Mouse (Mus musculus) gastrocnemius, adult 2 months (tissue): ENCODE results near the gene Man1c1. TPM values are rescaled to one million over a fixed set of nuclear protein-coding genes. Genes with fewer than 3 reads are reported as not detected.

Experiments
- DNase-seq: peaks from one replicate; pipeline ENCODE4 v3.0.0; 2022
- H3K27ac ChIP-seq: fragments of 200-600 bp; 2 replicates; pipeline ENCODE4 v1.8.1; 2022; ENCODE audit warnings: mild to moderate bottlenecking
- H3K4me3 ChIP-seq: fragments of 200-600 bp; 2 replicates; pipeline ENCODE4 v1.8.1; 2022; ENCODE audit warnings: mild to moderate bottlenecking, moderate library complexity
- CTCF ChIP-seq: fragments of 200-600 bp; IDR thresholded peaks from 2 replicates; pipeline ENCODE4 v1.8.1; 2022; ENCODE audit warnings: antibody characterized with exemption, mild to moderate bottlenecking, moderate library complexity
- intact Hi-C: fragments of 180-260 bp; cut with DNase I; formaldehyde crosslinking; loops from one replicate; pipeline ENCODE4 v1.15.1; 2025
- microRNA-seq: library from miRNA; unstranded; fragments of <30 nt; microRNA quantifications from one replicate; pipeline ENCODE4 v1.2.0, GENCODE M21; 2021
- total RNA-seq, 2 experiments: library from RNA; stranded (reverse); gene quantifications; 2 replicates each; pipeline ENCODE4 v1.2.3; 2021

The Man1c1 gene
- total RNA-seq, 2 experiments from 2014 or later, result 2.9 to 4.2 TPM

DNA sequence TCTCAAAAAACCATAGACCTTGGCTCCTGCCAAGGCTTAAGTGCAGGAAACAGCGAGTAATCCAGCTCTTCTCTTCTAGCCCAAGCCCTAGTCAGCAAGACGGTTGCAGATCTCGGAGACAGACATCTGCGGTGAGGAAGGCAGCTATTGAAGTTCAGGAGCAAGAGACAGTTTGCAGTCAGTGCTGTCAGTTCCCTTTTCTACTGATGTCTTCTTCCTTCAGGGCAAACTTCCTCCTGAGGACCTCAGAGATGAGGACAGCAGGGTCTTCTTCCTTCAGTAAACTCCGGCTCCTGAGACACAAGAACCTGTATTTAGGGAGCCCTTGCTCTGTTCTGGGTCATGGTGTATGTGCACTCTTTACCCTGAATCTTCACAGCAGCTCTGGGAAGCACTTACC lies 177.9 kb downstream of the Man1c1 start:
- DNase-seq, result no peak
- no peak for TF ChIP-seq CTCF
- intact Hi-C loops, result no loop called here
- Histone ChIP-seq H3K27ac (no peak overlapping the region), H3K4me3 (no peak overlapping the region)

DNA sequence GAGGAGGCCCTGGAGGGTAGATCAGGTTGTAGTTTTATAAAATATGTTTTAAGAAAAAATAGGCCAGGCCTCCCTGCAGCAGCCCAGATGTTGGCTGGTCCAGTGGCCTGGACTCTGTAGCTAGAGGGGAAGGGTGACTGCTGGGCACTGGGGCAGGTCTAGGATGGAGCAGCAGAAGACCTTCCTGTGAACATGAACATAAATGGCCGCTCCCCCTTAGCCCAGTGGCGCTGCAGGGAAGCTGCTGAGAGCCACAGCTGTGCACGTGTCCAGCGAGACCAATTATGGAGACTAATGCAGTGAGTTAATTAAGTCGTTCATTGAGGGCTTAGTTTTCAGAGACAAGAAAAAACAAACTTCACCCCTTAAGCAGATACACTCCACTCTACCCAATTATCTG lies 178.3 kb downstream of the Man1c1 start:
- H3K4me3 ChIP-seq, result no peak overlapping the region
- no peak overlapping the region for H3K27ac ChIP-seq
- DNase-seq, result no peak

DNA sequence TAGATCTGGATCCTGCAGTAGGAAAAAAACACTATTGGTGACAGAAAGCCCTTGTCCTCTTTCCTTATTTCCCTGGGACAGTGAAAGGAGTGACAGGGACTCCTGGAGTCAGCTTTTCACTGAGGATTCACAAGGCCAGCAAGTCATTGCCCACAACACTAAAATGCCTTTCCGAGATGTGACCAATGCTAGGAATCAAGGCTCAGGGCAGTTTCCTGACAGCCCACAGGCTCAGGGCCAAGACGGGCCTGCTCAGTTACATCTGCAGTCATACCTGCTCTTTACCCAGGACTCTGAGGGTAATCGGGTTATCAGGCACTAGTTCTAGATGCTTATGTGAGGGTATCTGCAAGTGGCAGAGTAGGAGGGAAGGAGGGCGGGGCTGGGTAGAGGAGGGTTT lies 180.6 kb downstream of the Man1c1 start:
- intact Hi-C loops, result no loop called here
- TF ChIP-seq CTCF, result no peak
- H3K4me3 ChIP-seq, result no peak overlapping the region
- H3K27ac ChIP-seq, result no peak overlapping the region
- DNase-seq, result no peak

More for the DNA sequence above, 178.3 kb downstream of the Man1c1 start:
- intact Hi-C loops, result no loop called here
- no peak for TF ChIP-seq CTCF

DNA sequence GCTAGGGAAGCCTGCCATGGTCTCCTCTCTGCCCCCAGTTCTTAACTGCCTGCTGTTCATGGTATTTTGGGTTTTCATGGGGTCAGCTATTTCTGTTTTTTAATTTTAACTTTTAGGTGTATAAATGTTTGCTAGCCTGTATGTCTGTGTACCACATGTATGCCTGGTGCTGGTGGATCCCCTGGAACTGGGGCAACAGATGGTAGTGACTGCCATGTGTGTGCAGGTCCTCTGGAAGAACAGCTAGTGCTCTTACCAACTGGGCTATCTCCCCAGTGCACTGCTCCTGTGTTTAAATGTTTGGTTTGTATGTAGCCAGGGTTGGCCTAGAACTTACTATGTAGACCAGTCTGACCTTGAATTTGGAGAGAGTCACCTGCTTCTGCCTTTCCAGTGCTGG lies 184.8 kb downstream of the Man1c1 start:
- no peak for DNase-seq
- Histone ChIP-seq H3K27ac (no peak overlapping the region), H3K4me3 (no peak overlapping the region)
- no peak for TF ChIP-seq CTCF
- intact Hi-C loops, result no loop called here

DNA sequence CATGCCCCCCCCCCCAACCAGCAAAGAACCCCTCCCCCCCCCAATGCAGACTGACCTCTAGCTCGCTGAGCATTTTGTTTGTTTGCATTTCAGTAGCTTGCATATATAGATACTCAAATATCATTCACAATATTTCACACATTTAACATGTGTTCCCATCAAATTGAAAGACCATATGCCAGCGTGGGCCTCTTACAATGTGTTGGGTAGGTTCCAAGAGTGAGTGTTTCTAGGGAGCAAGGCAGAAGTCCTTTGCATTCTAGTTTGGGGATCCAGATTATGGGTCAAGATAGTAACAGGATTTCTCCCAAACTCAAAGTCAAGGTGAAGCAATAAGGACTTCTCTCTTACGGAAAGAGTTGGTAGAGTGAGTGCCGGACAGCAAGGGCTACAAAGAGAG lies 185.5 kb downstream of the Man1c1 start:
- Histone ChIP-seq H3K27ac (no peak overlapping the region), H3K4me3 (no peak overlapping the region)
- intact Hi-C loops, result no loop called here
- no peak for DNase-seq
- no peak for TF ChIP-seq CTCF

DNA sequence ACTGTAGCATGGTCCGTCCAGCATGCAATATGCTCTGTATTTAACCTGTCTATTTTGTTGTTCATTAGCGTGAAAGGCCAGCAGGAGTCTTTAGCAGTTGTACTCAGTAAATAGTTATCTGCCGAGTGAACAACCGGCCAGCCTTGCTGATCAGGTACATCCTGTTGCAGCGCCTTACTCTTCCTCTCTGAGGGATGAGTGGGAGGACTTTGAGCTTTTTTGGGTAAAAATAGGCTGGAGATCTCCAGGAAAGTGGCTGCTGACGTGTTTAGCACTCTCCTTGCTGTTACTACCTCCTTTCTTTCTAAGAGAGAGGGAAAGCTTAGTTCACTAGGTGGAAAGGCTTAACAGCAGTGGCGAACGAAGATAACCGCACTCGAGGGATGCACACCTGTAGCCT lies 186.4 kb downstream of the Man1c1 start:
- Histone ChIP-seq H3K27ac (peak overlapping the region; percentile 88), H3K4me3 (no peak overlapping the region)
- intact Hi-C loops, result no loop called here
- DNase-seq, result no peak
- no peak for TF ChIP-seq CTCF

DNA sequence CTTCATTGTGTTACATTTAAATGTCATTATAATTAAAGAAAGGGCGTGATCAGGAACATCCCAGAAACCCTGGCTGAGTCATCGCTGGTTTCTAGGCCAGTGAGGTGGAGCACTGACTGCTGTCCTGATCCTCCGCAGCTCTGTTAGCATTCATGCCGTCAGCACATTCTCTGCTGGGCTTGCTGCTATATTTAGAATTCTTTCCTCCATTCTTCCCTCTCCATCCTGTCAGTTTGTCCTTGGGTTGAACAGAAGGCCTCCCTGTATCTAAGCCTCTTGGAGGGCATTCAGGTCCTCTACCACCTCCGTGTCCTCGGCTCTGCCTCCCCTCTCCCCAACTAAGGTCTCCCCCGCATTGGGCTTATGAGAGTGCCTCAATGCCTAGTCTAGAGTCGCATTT lies 187.1 kb downstream of the Man1c1 start:
- no peak overlapping the region; the same call in 1 of the 2 replicates for H3K4me3 ChIP-seq
- intact Hi-C loops, result no loop called here
- peak overlapping the region; percentile 88 for H3K27ac ChIP-seq

DNA sequence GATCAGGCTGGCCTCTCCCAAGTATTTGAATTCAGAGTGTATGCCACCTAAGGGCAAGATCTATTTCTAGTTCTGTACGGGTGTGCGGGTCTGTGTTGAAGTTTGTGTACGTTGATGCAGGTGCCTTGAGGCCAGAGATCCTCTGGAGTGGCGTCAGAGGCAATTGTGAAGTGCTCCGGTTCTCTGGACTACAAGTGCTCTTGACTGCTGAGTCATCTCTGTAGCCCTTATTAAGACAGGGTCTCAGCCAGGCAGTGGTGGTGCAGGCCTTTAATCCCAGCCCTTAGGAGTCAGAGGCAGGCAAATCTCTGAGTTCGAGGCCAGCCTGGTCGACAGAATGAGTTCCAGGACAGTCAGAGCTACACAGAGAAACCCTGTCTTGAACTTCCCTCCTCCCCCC lies 188.5 kb downstream of the Man1c1 start:
- Histone ChIP-seq H3K27ac (peak overlapping the region; percentile 88), H3K4me3 (no peak overlapping the region)
- no peak for TF ChIP-seq CTCF
- intact Hi-C loops, result no loop called here
- DNase-seq, result no peak

More for the DNA sequence above, 187.1 kb downstream of the Man1c1 start:
- peak; percentile 72 for DNase-seq
- no peak for TF ChIP-seq CTCF

DNA sequence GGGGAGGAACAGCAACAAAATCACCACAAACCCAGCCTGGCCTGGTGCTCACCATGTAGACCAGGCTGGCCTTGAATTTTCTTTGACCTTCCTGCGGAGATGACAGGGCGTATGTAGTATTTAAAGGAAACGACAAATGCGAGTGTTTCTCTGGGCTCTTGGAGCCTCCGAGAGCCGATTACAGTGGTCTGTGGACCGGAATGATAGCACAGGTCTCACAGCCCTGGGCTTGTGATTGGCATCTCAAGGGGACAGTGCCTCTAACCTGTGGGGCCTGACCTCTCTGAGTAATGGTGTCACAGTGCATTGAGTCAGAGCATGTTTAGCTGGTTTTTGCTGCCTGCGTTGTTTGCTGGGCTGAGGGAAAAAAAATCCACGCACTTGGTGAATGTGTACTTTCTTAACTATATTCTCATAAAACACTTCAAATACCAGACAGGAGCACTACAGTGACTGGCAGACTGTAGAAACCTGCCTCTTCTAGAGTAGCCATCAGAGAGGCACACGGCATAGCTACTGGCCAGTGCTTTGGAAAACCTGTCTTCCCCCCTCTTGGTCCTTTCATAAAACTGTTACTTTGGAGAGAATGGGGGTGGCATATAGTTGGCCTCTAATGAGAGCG lies 189.7 kb downstream of the Man1c1 start:
- intact Hi-C loops, result no loop called here
- DNase-seq, result no peak
- H3K4me3 ChIP-seq, result no peak overlapping the region
- H3K27ac ChIP-seq, result no peak overlapping the region
- TF ChIP-seq CTCF, result no peak

DNA sequence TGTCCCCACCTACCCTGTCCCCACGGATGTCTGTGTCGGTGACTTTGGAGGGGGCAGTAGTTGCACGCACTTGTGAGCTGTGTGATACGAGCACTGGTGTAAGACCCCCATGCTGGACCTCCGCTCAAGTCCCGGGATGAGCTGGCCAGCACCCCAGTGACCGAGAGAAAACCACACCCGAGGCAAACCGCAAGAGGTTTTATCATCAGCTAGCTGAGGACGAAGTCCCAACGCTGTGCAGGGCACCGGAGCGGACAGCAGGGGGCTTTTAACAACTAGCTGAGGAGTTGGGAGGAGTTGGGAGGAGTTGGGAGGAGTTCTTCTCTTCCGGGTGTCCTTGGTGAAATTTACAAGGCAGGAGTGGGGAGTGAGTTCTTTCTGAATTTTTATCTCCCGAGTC lies 191.3 kb downstream of the Man1c1 start:
- Histone ChIP-seq H3K27ac (no peak overlapping the region), H3K4me3 (no peak overlapping the region)
- peak; percentile 62 for TF ChIP-seq CTCF
- peak; percentile 80 for DNase-seq
- intact Hi-C loops, result no loop called here

DNA sequence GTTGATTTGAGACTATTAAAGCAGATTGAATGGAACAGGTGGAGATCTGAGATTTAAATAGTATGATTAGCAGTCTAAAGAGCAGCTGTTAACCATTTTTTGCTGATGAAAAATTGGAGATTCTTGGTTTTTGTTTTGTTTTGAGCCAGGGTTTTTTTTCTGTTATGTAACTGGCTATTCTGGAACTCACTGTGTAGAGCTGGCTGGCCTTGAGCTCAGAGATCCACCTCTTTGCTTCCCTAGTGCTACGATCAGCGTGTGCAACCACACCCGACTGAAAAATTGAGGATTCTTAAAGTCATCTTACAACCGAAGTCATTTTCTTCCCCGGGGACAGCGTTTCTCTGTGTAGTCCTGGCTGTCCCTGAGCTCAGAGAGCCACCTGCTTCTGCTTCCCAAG lies 192.4 kb downstream of the Man1c1 start:
- no peak for TF ChIP-seq CTCF
- H3K4me3 ChIP-seq, result no peak overlapping the region
- H3K27ac ChIP-seq, result no peak overlapping the region
- no peak for DNase-seq
- intact Hi-C loops, result no loop called here

Small RNA genes lying within 50 kb of the gene (microRNA-seq; reads per million reads assigned to microRNA genes)
- gene Mir6403, result not detected

Other genes starting within 250 kb of the Man1c1 start
- 1 to 10 TPM; 3.0 to 3.8 TPM for gene Stmn1, start 236.0 kb downstream of the Man1c1 start, total RNA-seq
- 1 to 10 TPM; 1.7 to 2.3 TPM for gene Paqr7, start 207.6 kb downstream of the Man1c1 start, total RNA-seq
- gene Aunip, start 193.3 kb downstream of the Man1c1 start, total RNA-seq, result not detected
- gene Mtfr1l, start 168.9 kb downstream of the Man1c1 start, total RNA-seq, result 100 to 1,000 TPM; 131 to 136 TPM
- gene Selenon, start 152.1 kb downstream of the Man1c1 start, total RNA-seq, result 1 to 10 TPM; 4.4 to 6.3 TPM
- gene Ldlrap1, start 63.7 kb upstream of the Man1c1 start, total RNA-seq, result 1 to 10 TPM; 5.7 to 6.6 TPM
- 10 to 100 TPM; 15.1 to 20.4 TPM for gene Maco1, start 149.1 kb upstream of the Man1c1 start, total RNA-seq
- not detected for gene Rhd, start 160.2 kb upstream of the Man1c1 start, total RNA-seq
- 10 to 100 TPM; 27.8 to 30.9 TPM for gene Tmem50a, start 210.7 kb upstream of the Man1c1 start, total RNA-seq
- 100 to 1,000 TPM; 221 to 234 TPM for gene Rsrp1, start 219.3 kb upstream of the Man1c1 start, total RNA-seq
- gene Syf2, start 226.6 kb upstream of the Man1c1 start, total RNA-seq, result 10 to 100 TPM; 39.5 to 40.9 TPM